Mouse (Mus musculus) erythroblast, embryonic 14.5 days (primary cell): ENCODE data around the gene Plekha1.

Experiments used
- GATA1 ChIP-seq: IDR thresholded peaks from 2 replicates; pipeline ENCODE4 v1.6.1; 2012; ENCODE audit warnings: low read length, inconsistent platforms, mixed read lengths
- TAL1 ChIP-seq: IDR thresholded peaks from 3 replicates; pipeline ENCODE4 v1.6.1; 2012; ENCODE audit warnings: low read length, inconsistent platforms, mixed read lengths

GRCm38 (mm10) chr7:130949331-130949751, 83.8 kb downstream of the Plekha1 start:
- TF ChIP-seq GATA1 (no peak), TAL1 (no peak)
